Mouse (Mus musculus): ENCODE data around the gene Mylk.

- TF ChIP-seq POLR2A (IDR thresholded peaks at IDR 0.05; ENCODE audit: low read depth, low read length) (no peak), CTCF (IDR thresholded peaks at IDR 0.05; ENCODE audit: extremely low read depth, insufficient read length, insufficient replicate concordance, low read depth, low read length) (no peak)
Measured at GRCm38 (mm10) chr16:34825111-34825744, 80.2 kb downstream of the Mylk start.

Measured in small intestine, adult 2 months (tissue).